Mouse (Mus musculus): ENCODE data around the gene Ncapg2. TPM values are rescaled to one million over a fixed set of nuclear protein-coding genes. Genes with fewer than 3 reads are reported as not detected.

The Ncapg2 gene
- polyA plus RNA-seq, 1 experiment from 2014 or later = 12.7 TPM

- H3K9me3 ChIP-seq (replicated peaks; ENCODE audit: low read length) = no peaks in the 10 kb centered on the region
- no peaks in the 10 kb centered on the region for H3K36me3 ChIP-seq (ENCODE audit: insufficient read depth, low read length)
- no peak for DNase-seq (ENCODE audit: low spot score)
- no peak overlapping the region for H3K4me3 ChIP-seq (replicated peaks; ENCODE audit: low read depth, low read length)
- H3K9ac ChIP-seq (ENCODE audit: low read depth, low read length) = no peak overlapping the region
- no peak for ATAC-seq (replicated peaks; ENCODE audit: low FRiP score, low read depth)
- no peak overlapping the region for H3K4me2 ChIP-seq (ENCODE audit: low read length)
- H3K4me1 ChIP-seq (replicated peaks; ENCODE audit: insufficient read depth, low read length) = no peaks in the 10 kb centered on the region
- H3K27ac ChIP-seq = no peak overlapping the region
- H3K27me3 ChIP-seq (ENCODE audit: insufficient read depth, low read length) = no peaks in the 10 kb centered on the region
- WGBS = 92% methylated on average over 6 of the region's 6 CpGs
- TF ChIP-seq CTCF (IDR thresholded peaks at IDR 0.05; ENCODE audit: low read depth) = no peak
These were observed 55.3 kb downstream of the Ncapg2 start for GRCm38 (mm10) chr12:116460379-116461065.

- Histone ChIP-seq H3K36me3 (ENCODE audit: insufficient read depth, low read length) (no peaks in the 10 kb centered on the region), H3K4me2 (ENCODE audit: low read length) (no peak overlapping the region), H3K4me3 (replicated peaks; ENCODE audit: low read depth, low read length) (no peak overlapping the region), H3K9ac (ENCODE audit: low read depth, low read length) (no peak overlapping the region), H3K4me1 (replicated peaks; ENCODE audit: insufficient read depth, low read length) (no peaks in the 10 kb centered on the region), H3K27me3 (ENCODE audit: insufficient read depth, low read length) (no peaks in the 10 kb centered on the region), H3K9me3 (replicated peaks; ENCODE audit: low read length) (no peaks in the 10 kb centered on the region), H3K27ac (no peak overlapping the region)
- 88% methylated on average over 5 of the region's 5 CpGs for WGBS
- DNase-seq (ENCODE audit: low spot score) (no peak), ATAC-seq (replicated peaks; ENCODE audit: low FRiP score, low read depth) (no peak)
- no peak for TF ChIP-seq CTCF (IDR thresholded peaks at IDR 0.05; ENCODE audit: low read depth)
These were observed 61.8 kb downstream of the Ncapg2 start for GRCm38 (mm10) chr12:116467030-116467429.

- Histone ChIP-seq H3K36me3 (ENCODE audit: insufficient read depth, low read length) (no peaks in the 10 kb centered on the region), H3K4me3 (replicated peaks; ENCODE audit: low read depth, low read length) (no peak overlapping the region), H3K27me3 (ENCODE audit: insufficient read depth, low read length) (no peaks in the 10 kb centered on the region), H3K9ac (ENCODE audit: low read depth, low read length) (no peak overlapping the region), H3K4me1 (replicated peaks; ENCODE audit: insufficient read depth, low read length) (no peaks in the 10 kb centered on the region), H3K27ac (no peak overlapping the region), H3K9me3 (replicated peaks; ENCODE audit: low read length) (no peaks in the 10 kb centered on the region), H3K4me2 (ENCODE audit: low read length) (no peak overlapping the region)
- no peak for TF ChIP-seq CTCF (IDR thresholded peaks at IDR 0.05; ENCODE audit: low read depth)
- no peak for ATAC-seq (replicated peaks; ENCODE audit: low FRiP score, low read depth)
- no peak for DNase-seq (ENCODE audit: low spot score)
- 83% methylated on average over 1 of the region's 1 CpGs for WGBS
These were observed 63.1 kb downstream of the Ncapg2 start for GRCm38 (mm10) chr12:116468348-116468747.

- no peak for ATAC-seq (replicated peaks; ENCODE audit: low FRiP score, low read depth)
- no peak for TF ChIP-seq CTCF (IDR thresholded peaks at IDR 0.05; ENCODE audit: low read depth)
- no peaks in the 10 kb centered on the region for H3K9me3 ChIP-seq (replicated peaks; ENCODE audit: low read length)
- H3K4me1 ChIP-seq (replicated peaks; ENCODE audit: insufficient read depth, low read length) = no peaks in the 10 kb centered on the region
- WGBS = 91% methylated on average over 3 of the region's 3 CpGs
- no peak overlapping the region for H3K9ac ChIP-seq (ENCODE audit: low read depth, low read length)
- no peaks in the 10 kb centered on the region for H3K27me3 ChIP-seq (ENCODE audit: insufficient read depth, low read length)
- H3K4me2 ChIP-seq (ENCODE audit: low read length) = no peak overlapping the region
- H3K27ac ChIP-seq = no peak overlapping the region
- no peak for DNase-seq (ENCODE audit: low spot score)
- H3K36me3 ChIP-seq (ENCODE audit: insufficient read depth, low read length) = no peaks in the 10 kb centered on the region
- H3K4me3 ChIP-seq (replicated peaks; ENCODE audit: low read depth, low read length) = no peak overlapping the region
These were observed 63.9 kb downstream of the Ncapg2 start for GRCm38 (mm10) chr12:116469096-116469495.

- H3K36me3 ChIP-seq (ENCODE audit: insufficient read depth, low read length) = no peaks in the 10 kb centered on the region
- WGBS = 76% methylated on average over 2 of the region's 2 CpGs
- DNase-seq (ENCODE audit: low spot score) (no peak), ATAC-seq (replicated peaks; ENCODE audit: low FRiP score, low read depth) (no peak)
- H3K4me1 ChIP-seq (replicated peaks; ENCODE audit: insufficient read depth, low read length) = no peaks in the 10 kb centered on the region
- no peak overlapping the region for H3K4me3 ChIP-seq (replicated peaks; ENCODE audit: low read depth, low read length)
- no peaks in the 10 kb centered on the region for H3K9me3 ChIP-seq (replicated peaks; ENCODE audit: low read length)
- H3K27ac ChIP-seq = no peak overlapping the region
- no peak for TF ChIP-seq CTCF (IDR thresholded peaks at IDR 0.05; ENCODE audit: low read depth)
- H3K27me3 ChIP-seq (ENCODE audit: insufficient read depth, low read length) = no peaks in the 10 kb centered on the region
- H3K4me2 ChIP-seq (ENCODE audit: low read length) = no peak overlapping the region
- no peak overlapping the region for H3K9ac ChIP-seq (ENCODE audit: low read depth, low read length)
These were observed 68.1 kb downstream of the Ncapg2 start for GRCm38 (mm10) chr12:116473264-116473663.

GRCm38 (mm10) chr12:116473761-116474160 lies 68.6 kb downstream of the Ncapg2 start:
- no peak for DNase-seq (ENCODE audit: low spot score)
- Histone ChIP-seq H3K27me3 (ENCODE audit: insufficient read depth, low read length) (no peaks in the 10 kb centered on the region), H3K4me1 (replicated peaks; ENCODE audit: insufficient read depth, low read length) (no peaks in the 10 kb centered on the region), H3K27ac (no peak overlapping the region), H3K4me2 (ENCODE audit: low read length) (no peak overlapping the region), H3K36me3 (ENCODE audit: insufficient read depth, low read length) (no peaks in the 10 kb centered on the region), H3K9me3 (replicated peaks; ENCODE audit: low read length) (no peaks in the 10 kb centered on the region), H3K4me3 (replicated peaks; ENCODE audit: low read depth, low read length) (no peak overlapping the region), H3K9ac (ENCODE audit: low read depth, low read length) (no peak overlapping the region)
- no peak for ATAC-seq (replicated peaks; ENCODE audit: low FRiP score, low read depth)
- no peak for TF ChIP-seq CTCF (IDR thresholded peaks at IDR 0.05; ENCODE audit: low read depth)

GRCm38 (mm10) chr12:116474676-116475075 lies 69.5 kb downstream of the Ncapg2 start:
- Histone ChIP-seq H3K27ac (no peak overlapping the region), H3K9ac (ENCODE audit: low read depth, low read length) (no peak overlapping the region), H3K36me3 (ENCODE audit: insufficient read depth, low read length) (no peaks in the 10 kb centered on the region), H3K27me3 (ENCODE audit: insufficient read depth, low read length) (no peaks in the 10 kb centered on the region), H3K4me2 (ENCODE audit: low read length) (no peak overlapping the region), H3K9me3 (replicated peaks; ENCODE audit: low read length) (no peaks in the 10 kb centered on the region), H3K4me3 (replicated peaks; ENCODE audit: low read depth, low read length) (no peak overlapping the region), H3K4me1 (replicated peaks; ENCODE audit: insufficient read depth, low read length) (no peaks in the 10 kb centered on the region)
- DNase-seq (ENCODE audit: low spot score) (no peak), ATAC-seq (replicated peaks; ENCODE audit: low FRiP score, low read depth) (no peak)
- 62% methylated on average over 3 of the region's 3 CpGs for WGBS
- no peak for TF ChIP-seq CTCF (IDR thresholded peaks at IDR 0.05; ENCODE audit: low read depth)
